Mouse (Mus musculus): ENCODE measurements at regions not wholly inside any gene's neighbourhood (a gene's known extent, or its start where the extent isn't known, plus 50 kb on each side); places are given as distances from the start of the nearest gene placed in this dataset.

DNA sequence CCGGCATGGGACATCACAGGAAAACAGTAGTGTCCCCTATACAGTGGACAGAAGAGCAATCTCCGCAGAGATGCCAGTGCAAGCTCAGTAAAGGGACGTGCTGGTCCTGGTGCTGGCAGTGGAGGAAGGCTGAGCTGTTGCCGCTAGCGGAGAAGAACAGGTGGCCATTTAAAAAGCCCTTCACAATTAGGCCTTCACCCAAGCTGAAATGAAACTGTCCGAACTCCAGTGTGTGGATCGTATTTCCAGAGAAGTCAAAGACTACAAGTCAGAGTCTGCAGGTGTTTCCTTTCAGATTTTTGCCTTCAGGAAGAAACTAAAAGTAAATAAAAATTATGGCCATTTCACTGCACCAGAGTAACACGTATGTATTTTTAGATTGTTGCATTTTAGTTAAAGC, 364.2 kb upstream of the Prickle1 start:
- DNase-seq = no peak

- peak; percentile 2 to 3 for DNase-seq
Measured at GRCm38 (mm10) chr15:93958086-93958485, 362.4 kb upstream of the Prickle1 start.

- no peak for DNase-seq
Measured at GRCm38 (mm10) chr15:93956801-93957200, 361.1 kb upstream of the Prickle1 start.

DNA sequence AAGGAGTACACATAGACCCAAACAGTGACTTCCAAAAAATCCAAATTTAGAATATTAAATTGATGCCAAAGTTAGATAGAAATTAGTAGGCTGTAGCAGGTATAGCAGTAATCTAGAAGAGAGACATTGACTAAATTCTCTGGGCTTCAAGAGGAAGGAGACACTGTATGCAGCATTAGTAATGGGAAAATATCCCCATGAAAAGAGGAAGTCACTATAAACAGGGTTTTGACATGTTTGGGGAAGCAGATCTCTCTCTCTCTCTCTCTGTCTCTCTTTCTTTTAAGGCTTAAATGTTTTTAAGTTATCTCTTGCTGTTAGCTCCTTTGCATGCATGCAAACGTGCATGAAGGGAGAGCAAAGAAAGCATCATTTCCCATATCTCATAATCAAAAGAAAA, 357.9 kb upstream of the Prickle1 start:
- no peak for DNase-seq

- DNase-seq = no peak
Measured at GRCm38 (mm10) chr15:93950441-93950840, 354.8 kb upstream of the Prickle1 start.

GRCm38 (mm10) chr15:93948902-93949301, 353.2 kb upstream of the Prickle1 start:
- no peak for DNase-seq

- DNase-seq = no peak
Measured at GRCm38 (mm10) chr15:93943545-93943944, 347.9 kb upstream of the Prickle1 start.

DNA sequence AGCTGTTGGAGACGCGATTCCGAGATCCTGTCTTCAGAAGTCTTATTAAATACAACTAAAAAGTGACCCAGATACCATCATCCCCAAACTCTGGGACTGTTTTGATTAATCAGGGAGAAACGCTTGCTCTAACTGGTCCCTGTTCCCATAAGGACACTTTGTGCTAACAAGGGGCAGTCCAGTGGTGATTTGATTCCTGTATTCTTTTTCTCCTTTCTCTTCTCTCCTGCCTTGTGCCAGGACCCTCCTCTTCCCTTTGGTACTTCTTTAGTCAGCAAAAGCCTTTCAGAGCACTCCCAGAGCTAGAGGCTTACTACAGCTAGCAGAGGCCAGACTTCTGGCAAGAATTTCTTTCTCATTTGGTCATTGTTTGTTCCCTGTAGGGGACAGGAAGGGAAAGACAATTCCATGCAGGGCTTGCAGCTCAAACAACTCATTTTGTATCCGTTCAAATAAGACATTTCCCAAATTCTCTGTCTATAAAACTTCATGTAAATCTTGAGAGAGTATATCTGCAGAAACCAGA, 337.3 kb upstream of the Prickle1 start:
- no peak for DNase-seq

DNA sequence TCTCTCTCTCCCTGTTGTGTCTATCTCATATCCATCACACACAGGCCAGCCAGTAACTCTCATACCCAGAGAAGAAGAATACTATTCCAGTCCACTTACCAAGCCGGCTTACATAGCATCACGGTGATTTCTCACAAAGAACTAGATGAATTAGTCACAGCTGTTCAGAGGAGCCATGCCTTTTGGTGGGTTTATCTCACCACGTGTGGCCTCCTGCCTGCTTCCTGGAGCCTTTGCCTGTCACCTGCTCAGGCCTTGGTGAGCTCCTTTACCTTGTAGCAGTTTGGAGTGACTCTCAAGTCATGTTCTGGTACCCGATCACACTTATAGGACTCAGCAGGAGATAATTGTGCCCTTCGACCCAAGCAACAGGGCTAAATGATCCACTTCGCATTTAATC, 331.2 kb upstream of the Prickle1 start:
- DNase-seq = no peak

DNA sequence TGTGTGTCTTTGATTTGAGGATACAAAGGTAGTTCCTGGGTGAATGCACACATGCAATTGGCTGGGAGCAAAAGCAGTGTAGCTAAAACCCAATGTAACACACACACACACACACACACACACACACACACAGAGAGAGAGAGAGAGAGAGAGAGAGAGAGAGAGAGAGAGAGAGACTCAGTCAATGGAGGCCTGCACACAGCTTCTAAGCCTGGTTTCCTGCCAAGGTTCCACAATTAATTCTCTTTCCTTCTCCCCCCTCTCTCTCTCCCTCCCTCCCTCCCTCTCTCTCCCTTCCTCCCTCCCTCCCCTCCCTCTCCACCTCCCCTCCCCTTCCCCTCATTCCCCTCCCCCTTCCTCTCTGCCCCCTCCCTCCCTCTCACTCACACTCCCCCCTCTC, 330.6 kb upstream of the Prickle1 start:
- no peak for DNase-seq

GRCm38 (mm10) chr15:93921457-93922234, 326.0 kb upstream of the Prickle1 start:
- DNase-seq = no peak

GRCm38 (mm10) chr15:93920996-93921395, 325.3 kb upstream of the Prickle1 start:
- DNase-seq = no peak

GRCm38 (mm10) chr15:93919577-93919976, 323.9 kb upstream of the Prickle1 start:
- DNase-seq = no peak

- no peak for DNase-seq
Measured at GRCm38 (mm10) chr15:93916856-93917255, 321.2 kb upstream of the Prickle1 start.

GRCm38 (mm10) chr15:93913462-93913861, 317.8 kb upstream of the Prickle1 start:
- no peak for DNase-seq

DNA sequence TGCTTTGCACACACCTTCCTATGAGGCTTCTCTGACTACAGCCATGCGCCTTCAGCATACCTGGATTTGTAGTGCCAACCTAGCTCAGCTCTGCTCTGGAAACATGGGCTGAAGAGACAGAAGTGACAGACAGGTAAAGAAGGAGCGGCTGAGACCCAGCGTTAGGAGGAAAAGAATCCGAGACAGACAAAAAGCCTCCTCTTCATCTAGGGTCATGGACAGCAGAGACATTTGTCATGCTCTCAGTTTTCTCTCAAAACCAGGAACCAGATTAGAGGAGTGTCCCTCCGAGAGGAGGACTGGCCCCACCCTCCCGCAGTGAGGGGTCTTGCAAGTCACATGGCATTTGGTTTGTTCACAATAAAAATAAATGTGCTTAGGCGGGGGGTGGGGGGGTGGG, 317.4 kb upstream of the Prickle1 start:
- no peak for DNase-seq

GRCm38 (mm10) chr15:93910981-93911431, 315.3 kb upstream of the Prickle1 start:
- DNase-seq = no peak

GRCm38 (mm10) chr15:93910158-93910557, 314.5 kb upstream of the Prickle1 start:
- no peak for DNase-seq

GRCm38 (mm10) chr15:93903671-93904603, 308.2 kb upstream of the Prickle1 start:
- no peak for DNase-seq

- DNase-seq = no peak
Measured at GRCm38 (mm10) chr15:93882826-93883225, 287.1 kb upstream of the Prickle1 start.

- no peak for DNase-seq
Measured at GRCm38 (mm10) chr15:93881276-93881675, 285.6 kb upstream of the Prickle1 start.

DNA sequence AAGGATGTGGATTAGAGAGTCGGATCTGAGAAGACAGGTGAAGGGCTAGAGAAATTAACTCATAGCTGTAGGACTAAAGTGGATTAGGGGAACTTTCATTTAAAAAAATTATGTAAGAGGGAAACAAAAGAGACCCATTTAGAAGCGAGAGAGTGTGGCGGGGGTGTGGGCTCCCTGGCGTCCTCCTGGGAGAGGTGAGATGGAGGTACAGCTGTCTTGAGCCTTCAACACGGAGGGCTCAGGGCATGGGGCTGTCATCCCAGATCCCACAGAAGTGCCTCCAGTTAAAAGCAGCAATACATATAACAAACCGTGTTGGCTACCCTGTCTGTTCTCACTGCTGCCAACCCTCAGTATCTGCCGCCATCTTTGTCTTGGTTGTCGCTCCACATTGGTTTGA, 284.6 kb upstream of the Prickle1 start:
- DNase-seq = no peak

DNA sequence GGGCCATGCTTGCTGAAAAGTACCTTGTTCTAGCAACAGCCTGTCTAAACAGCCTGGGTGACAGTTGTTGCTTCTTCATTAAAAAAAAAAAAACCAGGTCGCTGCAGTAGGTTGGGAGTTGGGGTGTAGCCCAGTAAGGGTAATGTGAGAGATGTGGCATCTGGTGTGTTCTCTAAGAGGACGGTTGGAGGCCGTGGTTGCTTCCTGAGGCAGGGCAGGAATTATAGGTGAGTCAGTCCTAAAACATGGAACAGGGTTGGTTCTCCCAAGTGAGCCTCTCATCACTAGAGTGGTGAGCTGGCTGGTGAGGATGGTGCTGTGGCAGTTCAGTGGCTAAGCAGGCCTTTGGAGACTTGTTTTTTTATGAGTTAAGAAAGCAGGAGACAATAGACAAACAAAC, 283.3 kb upstream of the Prickle1 start:
- no peak for DNase-seq

DNA sequence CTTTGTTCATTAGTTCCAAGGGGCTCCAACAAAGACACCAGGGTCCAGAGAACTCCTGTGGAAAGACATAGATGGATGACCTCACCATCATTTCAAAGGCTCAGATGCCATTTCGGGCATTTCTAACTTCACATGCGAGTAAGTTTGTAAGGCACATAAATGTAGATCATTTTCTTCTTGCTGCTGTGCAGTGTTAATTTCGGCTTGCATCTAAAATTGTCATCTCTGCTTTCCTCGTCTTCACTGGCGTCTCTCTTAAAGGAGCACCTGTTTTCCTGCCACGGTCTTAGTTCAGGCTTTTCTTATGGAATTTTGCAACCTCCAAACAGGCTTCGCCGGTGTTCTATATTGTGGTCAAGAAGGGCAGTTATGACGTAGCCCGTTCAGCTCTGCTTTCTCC, 280.6 kb upstream of the Prickle1 start:
- DNase-seq = no peak
